Mouse (Mus musculus) urinary bladder, postnatal 4 days (tissue): ENCODE measurements around the gene Patz1.

Experiments used
- DNase-seq, 2 experiments: peaks; one replicate each; pipeline ENCODE4 v3.0.0; 2021 to 2022; ENCODE audit warnings: low spot score in 2 of 2

The Patz1 gene

GRCm38 (mm10) chr11:3292062-3292421 is 3.4 kb downstream of the Patz1 start:
- DNase-seq, result peak; percentile 73 to 75

DNA sequence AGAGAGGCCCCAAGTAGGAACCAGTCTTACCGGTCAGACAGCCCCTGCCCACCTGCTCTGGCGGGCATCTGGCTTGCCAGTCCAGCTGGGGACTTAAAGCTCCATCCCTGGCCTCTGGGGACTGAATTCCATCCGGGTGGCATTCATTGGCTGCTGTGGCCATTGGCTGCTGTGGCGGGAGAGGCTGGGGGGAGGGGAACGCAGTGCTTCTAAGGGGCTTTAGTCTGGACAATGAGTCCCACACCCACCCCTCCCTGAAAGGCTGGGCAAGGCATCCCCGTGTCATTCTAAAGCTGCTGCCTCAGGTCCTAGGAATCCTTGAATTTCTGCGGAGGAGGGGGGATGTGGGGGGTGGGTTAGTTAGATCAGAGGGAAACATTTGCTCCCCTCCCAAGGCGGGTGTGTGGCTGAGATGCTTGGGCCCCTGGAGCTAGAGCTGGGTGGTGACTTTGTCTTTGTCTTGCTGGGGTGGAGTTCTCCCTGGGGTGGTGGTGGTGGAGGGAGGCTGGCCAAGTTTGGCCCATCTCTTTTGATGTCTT is 4.1 kb downstream of the Patz1 start:
- DNase-seq, result peak; percentile 42 to 67

DNA sequence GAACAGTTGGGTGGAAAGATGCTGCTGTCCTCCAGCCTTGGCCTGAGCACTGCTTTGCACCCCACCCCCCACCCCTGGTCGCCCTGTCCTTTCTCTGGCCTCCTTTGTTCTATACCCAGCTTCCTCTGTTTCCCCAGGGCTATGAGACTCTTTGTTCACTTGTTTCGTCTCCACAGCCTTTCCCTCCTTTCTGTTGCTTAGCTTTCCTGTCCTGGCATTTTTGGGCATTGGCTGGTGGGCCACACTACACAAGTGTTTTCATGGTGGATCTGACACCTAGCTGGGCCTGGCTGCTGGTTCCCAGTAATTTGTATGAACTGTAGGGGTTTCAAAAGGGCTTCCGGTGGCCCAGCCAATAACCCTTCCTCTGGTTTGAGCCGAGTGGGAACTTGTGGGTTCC is 4.7 kb downstream of the Patz1 start:
- no peak for DNase-seq

DNA sequence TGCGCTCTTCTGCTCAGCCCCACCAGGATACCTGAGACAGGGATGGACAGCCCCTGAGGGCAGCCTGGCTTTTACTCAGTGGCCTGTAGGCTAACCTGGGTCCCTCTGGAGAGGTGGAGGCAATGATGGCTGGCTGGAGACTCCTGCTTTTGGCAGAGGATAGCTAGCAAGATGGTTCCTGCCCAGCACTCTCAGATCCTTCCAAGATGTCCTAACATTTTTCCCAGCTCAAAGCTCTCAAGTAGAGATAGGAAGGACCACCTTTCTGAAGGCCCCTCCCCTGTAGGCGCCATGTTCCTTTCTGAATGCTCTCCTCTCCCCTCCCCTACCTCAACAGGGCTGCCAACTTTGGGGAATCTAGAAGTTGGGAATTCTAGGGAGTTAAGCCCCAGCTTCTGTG is 6.0 kb downstream of the Patz1 start:
- DNase-seq, result no peak

DNA sequence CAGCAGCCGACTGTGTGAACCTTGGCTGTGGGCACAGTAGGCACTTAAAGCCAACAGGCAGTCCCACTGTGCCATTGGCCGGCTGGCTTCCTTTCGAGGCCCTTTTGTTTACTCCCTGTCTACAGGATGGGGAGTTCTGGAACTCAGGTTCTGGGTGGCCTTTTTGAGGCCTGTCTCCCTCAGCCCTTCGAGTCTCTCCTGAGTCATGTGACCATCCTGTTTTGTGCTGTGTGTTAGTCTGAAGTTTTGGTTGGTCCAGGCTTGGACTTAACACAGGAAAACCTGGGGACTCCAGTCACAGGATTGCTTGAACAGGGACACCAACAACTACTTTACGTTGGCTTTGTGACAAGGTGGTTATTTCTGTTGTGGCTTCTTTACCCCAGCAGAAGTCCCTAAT is 7.4 kb downstream of the Patz1 start:
- no peak for DNase-seq

- no peak for DNase-seq
Observed at GRCm38 (mm10) chr11:3297871-3298812, 9.5 kb downstream of the Patz1 start.

GRCm38 (mm10) chr11:3298813-3299185 is 10.1 kb downstream of the Patz1 start:
- DNase-seq, result no peak

DNA sequence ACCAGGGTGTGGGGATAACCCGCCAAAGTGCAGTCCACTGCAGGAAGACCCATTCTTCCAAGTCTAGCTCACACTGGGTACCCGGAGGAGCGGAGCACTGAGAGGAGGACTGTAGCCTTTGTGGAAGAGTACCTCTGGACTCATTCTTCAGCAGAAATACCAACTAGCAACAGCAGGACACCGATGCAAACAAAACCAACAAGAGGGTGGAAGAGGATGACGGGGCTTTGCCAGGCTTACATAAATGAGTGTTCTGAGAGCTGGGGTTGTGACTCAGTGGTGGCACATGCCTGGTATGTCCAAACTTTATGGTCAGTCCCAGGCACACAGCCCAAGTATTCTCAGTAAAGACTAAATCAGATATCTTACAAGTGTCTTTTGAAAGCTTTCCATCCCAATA is 12.4 kb downstream of the Patz1 start:
- no peak for DNase-seq

DNA sequence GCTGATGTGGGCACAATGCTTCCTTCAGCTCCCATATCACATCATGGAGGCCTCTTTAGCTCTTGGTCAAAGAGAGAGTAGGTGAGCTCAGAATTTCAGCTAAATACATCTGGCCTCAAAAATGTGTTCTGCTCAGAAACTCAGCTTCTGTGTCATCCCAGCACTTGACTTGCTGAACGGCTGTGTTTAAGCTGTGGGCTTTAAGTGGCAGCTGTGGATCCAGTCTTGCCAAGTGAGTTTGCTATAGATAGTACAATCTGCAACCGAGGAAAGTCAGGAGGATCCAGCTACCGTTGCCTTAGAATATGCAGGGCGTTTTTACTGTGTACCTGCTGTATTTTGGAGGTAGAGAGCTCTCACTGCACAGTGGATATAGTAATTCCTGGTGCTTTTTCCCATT is 13.7 kb downstream of the Patz1 start:
- no peak for DNase-seq

DNA sequence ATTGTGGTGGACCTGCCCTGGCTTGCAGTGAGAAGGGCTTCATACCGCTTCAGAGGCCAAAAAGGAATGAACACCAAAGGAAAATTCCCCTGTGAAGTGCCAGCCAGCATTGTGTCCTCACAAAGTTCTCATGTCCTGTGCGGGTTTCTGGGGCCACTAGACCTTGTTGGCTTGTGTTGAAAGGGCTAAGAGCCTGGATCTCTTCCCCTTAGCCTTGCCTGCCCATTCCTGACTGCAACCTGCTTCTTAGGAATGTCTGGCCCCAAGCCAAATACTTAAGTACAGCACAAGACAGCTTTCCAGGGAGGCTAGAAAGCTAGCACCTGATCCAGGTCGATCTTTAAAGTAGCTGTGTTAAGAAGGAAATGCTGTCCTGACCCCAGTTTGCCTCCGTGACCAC is 14.1 kb downstream of the Patz1 start:
- no peak for DNase-seq

DNA sequence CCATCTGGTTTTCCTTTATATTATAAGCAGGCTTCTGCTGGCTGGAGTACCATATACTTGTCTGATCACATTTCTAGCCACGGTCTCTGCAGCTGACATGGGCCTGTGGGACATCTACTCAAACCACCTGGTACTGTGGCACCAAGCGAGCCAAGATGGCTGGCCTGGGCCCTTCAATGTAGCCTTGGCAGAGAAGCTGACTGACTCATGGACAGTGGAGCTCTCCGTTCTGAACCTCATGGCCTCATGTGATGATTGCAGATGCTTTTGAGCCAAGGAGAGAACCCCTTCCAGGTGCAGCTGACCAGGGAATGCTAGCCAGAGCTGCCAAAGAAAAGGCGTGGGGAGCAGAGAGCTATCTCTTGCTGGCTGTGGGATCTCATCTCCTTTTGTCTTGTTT is 17.1 kb downstream of the Patz1 start:
- DNase-seq, result no peak

GRCm38 (mm10) chr11:3307875-3308274 is 19.2 kb downstream of the Patz1 start:
- DNase-seq, result no peak

- no peak for DNase-seq
Observed at GRCm38 (mm10) chr11:3309884-3310283, 21.2 kb downstream of the Patz1 start.

GRCm38 (mm10) chr11:3310789-3311585 is 22.3 kb downstream of the Patz1 start:
- no peak for DNase-seq

DNA sequence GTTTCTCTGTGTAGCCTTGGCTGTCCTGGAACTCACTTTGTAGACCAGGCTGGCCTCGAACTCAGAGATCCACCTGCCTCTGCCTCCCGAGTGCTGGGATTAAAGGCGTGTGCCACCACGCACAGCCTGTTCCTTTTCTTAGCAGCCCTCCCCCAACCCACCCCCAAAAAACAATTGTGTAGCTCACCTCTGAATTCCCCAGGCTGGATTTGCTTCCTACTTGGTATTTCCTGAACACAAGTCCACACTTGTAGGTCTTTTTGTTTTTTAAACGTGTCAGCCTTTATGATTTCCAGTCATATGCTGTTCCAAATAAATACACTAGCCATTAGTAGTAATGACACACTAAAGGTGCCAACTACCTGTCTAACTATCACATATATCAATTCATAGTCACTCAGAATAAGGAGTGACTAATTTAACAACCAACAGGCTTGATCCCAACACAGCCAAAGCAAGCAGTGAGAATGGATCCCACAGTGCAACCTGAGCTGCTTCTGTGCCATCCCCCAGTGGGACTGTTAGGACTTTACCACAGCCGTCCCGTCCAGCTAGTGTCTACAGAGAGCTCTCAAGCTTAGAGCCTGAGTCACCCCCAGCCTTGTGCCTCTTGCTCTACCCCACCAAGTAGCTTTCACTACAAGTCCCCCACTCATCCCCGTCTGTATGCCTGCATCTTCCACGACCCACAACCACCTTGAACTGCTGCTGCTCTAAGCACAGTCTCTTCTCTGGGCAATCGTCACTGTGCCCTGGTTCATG is 23.1 kb downstream of the Patz1 start:
- DNase-seq, result no peak

DNA sequence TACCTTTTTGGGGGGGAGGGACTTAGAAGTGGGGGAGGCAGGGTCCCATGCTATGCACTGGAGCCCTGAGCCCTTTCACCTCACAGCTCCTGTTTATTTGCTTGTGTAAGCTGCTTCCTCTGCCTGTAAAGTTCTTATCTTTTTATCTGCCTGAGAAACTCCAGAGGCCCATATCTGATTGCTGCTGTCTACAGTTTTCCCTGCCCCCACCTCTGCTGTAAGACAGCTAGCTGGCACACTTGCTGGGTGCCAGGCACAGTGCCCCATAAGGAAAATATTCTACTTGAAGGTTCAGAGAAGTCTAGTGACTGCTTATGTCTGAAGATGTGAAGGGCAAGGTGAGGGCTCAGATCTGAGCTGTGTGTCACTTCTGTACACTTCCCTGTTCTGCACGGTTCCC is 24.6 kb downstream of the Patz1 start:
- no peak for DNase-seq

- DNase-seq, result no peak
Observed at GRCm38 (mm10) chr11:3314148-3314547, 25.5 kb downstream of the Patz1 start.

DNA sequence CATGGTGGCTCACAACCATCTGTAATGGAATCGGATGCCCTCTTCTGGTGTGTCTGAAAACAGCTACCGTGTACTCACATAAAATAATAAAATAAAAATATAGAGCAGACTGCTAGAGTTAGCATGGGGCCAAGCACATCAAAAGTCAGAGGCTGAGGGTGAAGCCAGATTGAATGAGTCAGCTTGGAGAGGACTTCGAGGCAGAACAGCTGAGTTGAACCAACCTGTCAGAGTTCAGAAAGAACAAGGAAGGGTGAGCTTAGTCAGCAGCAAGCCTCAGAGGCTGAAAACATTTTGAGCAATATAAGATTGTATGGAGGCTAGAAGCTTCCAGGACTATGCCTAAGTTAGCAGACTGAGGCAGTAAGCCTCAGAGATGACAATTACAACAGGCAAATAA is 29.6 kb downstream of the Patz1 start:
- DNase-seq, result no peak

DNA sequence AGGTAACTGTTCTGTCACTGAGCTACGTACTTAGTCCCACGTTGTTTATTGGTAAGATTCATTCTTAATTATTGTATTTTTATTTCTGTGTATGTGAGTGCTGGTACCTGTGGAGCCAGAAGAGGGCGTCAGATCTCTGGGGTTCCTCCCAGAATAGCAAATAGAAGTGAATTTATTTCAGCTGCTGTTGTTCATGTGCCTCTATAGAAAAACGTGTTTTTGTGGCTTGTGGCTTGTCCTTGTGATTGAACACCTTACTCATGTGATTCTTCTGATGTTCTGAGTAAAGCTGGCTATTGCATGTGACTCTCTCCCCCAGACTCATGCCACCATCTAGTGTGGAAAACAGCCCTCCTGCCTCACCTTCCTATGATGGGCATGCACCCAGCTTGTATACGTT is 39.6 kb downstream of the Patz1 start:
- DNase-seq, result no peak

- DNase-seq, result no peak
Observed at GRCm38 (mm10) chr11:3328806-3329775, 40.4 kb downstream of the Patz1 start.
